ENCODE assay signal across 13 mouse cellular contexts in genomic region chr7:112503917-112504316, GRCm38 (mm10).
DNase-seq lines count a peak whose midpoint lies in the region; ATAC-seq and TF ChIP-seq lines count a peak whose summit lies in the region.
"Had no signal": no experiment of that assay in that cellular context is flagged by ENCODE, and none has a peak within 500 bp of the region (broad histone marks: within the 10 kb centered on the region; RNA-seq: fewer than 3 reads in every experiment).

No protein-coding gene starts in this region.

- no peak overlapping the region for H3K4me2 ChIP-seq in lung, embryonic 15.5 days
- H3K4me2 ChIP-seq in intestine, embryonic 15.5 days (replicated peaks): peak overlapping the region; percentile 29; the same call in 1 of the 2 replicates
- no peak overlapping the region for H3K4me2 ChIP-seq in stomach, embryonic 16.5 days (ENCODE audit: low read depth, low read length)
- no peak overlapping the region for H3K4me2 ChIP-seq in hindbrain, embryonic 13.5 days

- no peak overlapping the region for H3K4me3 ChIP-seq in heart, embryonic 10.5 days
- no peak overlapping the region for H3K4me3 ChIP-seq in heart, adult 2 months
- no peak overlapping the region for H3K4me3 ChIP-seq in lung, embryonic 15.5 days
- H3K4me3 ChIP-seq in intestine, embryonic 15.5 days (replicated peaks): no peak overlapping the region
- no peak overlapping the region for H3K4me3 ChIP-seq in stomach, embryonic 16.5 days (replicated peaks; ENCODE audit: low read length)
- no peak overlapping the region for H3K4me3 ChIP-seq in hindbrain, embryonic 13.5 days

- intact Hi-C loops in heart, adult 2 months (cut with DNase I): no loop called here

- no peaks in the 10 kb centered on the region for H3K27me3 ChIP-seq in heart, embryonic 10.5 days (ENCODE audit: insufficient read depth, poor library complexity, severe bottlenecking)
- H3K27me3 ChIP-seq in heart, adult 2 months (ENCODE audit: control insufficient read depth, insufficient read depth, low read length): no peaks in the 10 kb centered on the region
- no peaks in the 10 kb centered on the region for H3K27me3 ChIP-seq in lung, embryonic 15.5 days
- H3K27me3 ChIP-seq in intestine, embryonic 15.5 days (replicated peaks): no peaks in the 10 kb centered on the region
- no peaks in the 10 kb centered on the region for H3K27me3 ChIP-seq in stomach, embryonic 16.5 days (ENCODE audit: control insufficient read depth, insufficient read depth, low read length)
- no peaks in the 10 kb centered on the region for H3K27me3 ChIP-seq in hindbrain, embryonic 13.5 days

- peaks cover 1% of the 10 kb centered on the region; the same call in 1 of the 2 replicates for H3K79me2 ChIP-seq in heart, adult 2 months (replicated peaks; ENCODE audit: control insufficient read depth, insufficient read depth, low read length)

- H3K36me3 ChIP-seq in heart, embryonic 10.5 days: 0 out of 2 replicates have a peak, but pooled peaks cover 3% of the 10 kb centered on the region
- H3K36me3 ChIP-seq in heart, adult 2 months (ENCODE audit: control insufficient read depth, insufficient read depth, low read length): no peaks in the 10 kb centered on the region
- H3K36me3 ChIP-seq in lung, embryonic 15.5 days: no peaks in the 10 kb centered on the region
- H3K36me3 ChIP-seq in intestine, embryonic 15.5 days: no peaks in the 10 kb centered on the region
- no peaks in the 10 kb centered on the region for H3K36me3 ChIP-seq in stomach, embryonic 16.5 days (ENCODE audit: control insufficient read depth, insufficient read depth, low read length)
- H3K36me3 ChIP-seq in hindbrain, embryonic 13.5 days: no peaks in the 10 kb centered on the region

- TF ChIP-seq POLR2A in heart, adult 2 months (IDR thresholded peaks at IDR 0.05; ENCODE audit: insufficient read depth, low read depth, low read length): no peak

- peaks cover 71% of the 10 kb centered on the region for H3K4me1 ChIP-seq in heart, embryonic 10.5 days
- peaks cover 16% of the 10 kb centered on the region for H3K4me1 ChIP-seq in heart, adult 2 months (ENCODE audit: control insufficient read depth, insufficient read depth, low read length)
- H3K4me1 ChIP-seq in lung, embryonic 15.5 days: peaks cover 48% of the 10 kb centered on the region
- H3K4me1 ChIP-seq in intestine, embryonic 15.5 days (replicated peaks): peaks cover 57% of the 10 kb centered on the region
- H3K4me1 ChIP-seq in stomach, embryonic 16.5 days (ENCODE audit: control insufficient read depth, insufficient read depth, low read length): peaks cover 63% of the 10 kb centered on the region
- H3K4me1 ChIP-seq in hindbrain, embryonic 13.5 days (replicated peaks): peaks cover 35% of the 10 kb centered on the region

- no peak for ATAC-seq in lung, embryonic 15.5 days (ENCODE audit: borderline replicate concordance, extremely low read depth, low FRiP score, low TSS enrichment)
- ATAC-seq in intestine, embryonic 15.5 days: peak; percentile 22
- no peak for ATAC-seq in stomach, embryonic 16.5 days (ENCODE audit: insufficient read depth, low FRiP score)
- no peak for ATAC-seq in hindbrain, embryonic 13.5 days (ENCODE audit: low FRiP score)
- ATAC-seq: midbrain, embryonic 16.5 days had no signal

- TF ChIP-seq CTCF in heart, adult 2 months (IDR thresholded peaks at IDR 0.05): no peak

- no peak overlapping the region for H3K9ac ChIP-seq in heart, adult 2 months (ENCODE audit: low read depth, low read length)
- H3K9ac ChIP-seq in lung, embryonic 15.5 days: no peak overlapping the region
- H3K9ac ChIP-seq in intestine, embryonic 15.5 days: no peak overlapping the region
- H3K9ac ChIP-seq in stomach, embryonic 16.5 days (ENCODE audit: low read length): peak overlapping the region; percentile 67; the same call in 1 of the 2 replicates
- no peak overlapping the region for H3K9ac ChIP-seq in hindbrain, embryonic 13.5 days

- peak overlapping the region; percentile 49 for H3K27ac ChIP-seq in heart, embryonic 10.5 days
- H3K27ac ChIP-seq in heart, adult 2 months: no peak overlapping the region
- peak overlapping the region; percentile 76; the same call in 1 of the 2 replicates for H3K27ac ChIP-seq in lung, embryonic 15.5 days
- H3K27ac ChIP-seq in intestine, embryonic 15.5 days: peak overlapping the region; percentile 93
- peak overlapping the region; percentile 99 for H3K27ac ChIP-seq in stomach, embryonic 16.5 days (ENCODE audit: low read length)
- no peak overlapping the region for H3K27ac ChIP-seq in hindbrain, embryonic 13.5 days

- H3K9me3 ChIP-seq in heart, embryonic 10.5 days: no peaks in the 10 kb centered on the region
- no peaks in the 10 kb centered on the region for H3K9me3 ChIP-seq in lung, embryonic 15.5 days
- H3K9me3 ChIP-seq in intestine, embryonic 15.5 days: no peaks in the 10 kb centered on the region
- H3K9me3 ChIP-seq in stomach, embryonic 16.5 days (replicated peaks; ENCODE audit: control insufficient read depth, low read length): no peaks in the 10 kb centered on the region
- no peaks in the 10 kb centered on the region for H3K9me3 ChIP-seq in hindbrain, embryonic 13.5 days

- DNase-seq in heart, embryonic 10.5 days (ENCODE audit: low spot score): no peak
- no peak for DNase-seq in heart, adult 2 months
- no peak for DNase-seq in lung, postnatal 4 days
- no peak for DNase-seq in spleen, postnatal 10 days (ENCODE audit: low spot score in 2 of 2)
- DNase-seq: cerebellum, adult 11-12 months; heart, postnatal 36 days; kidney, adult 2 months; thymus, postnatal 36 days had no signal

- WGBS in heart, embryonic 10.5 days: 71% methylated on average over 3 of the region's 3 CpGs
- WGBS in heart, adult 2 months: 71% methylated on average over 3 of the region's 3 CpGs
- 61% methylated on average over 3 of the region's 3 CpGs for WGBS in lung, embryonic 15.5 days
- 37% methylated on average over 3 of the region's 3 CpGs for WGBS in intestine, embryonic 15.5 days
- 43% methylated on average over 3 of the region's 3 CpGs for WGBS in stomach, embryonic 16.5 days
- WGBS in hindbrain, embryonic 13.5 days: 86% methylated on average over 3 of the region's 3 CpGs

- no peak for TF ChIP-seq EP300 in heart, adult 2 months (IDR thresholded peaks at IDR 0.05; ENCODE audit: insufficient read depth, low read depth, low read length)

Comparison
In these comparisons a context has a peak if more than half of its experiments do, and no peak if none do; other contexts are left out.
1. H3K27ac ChIP-seq: peak in heart, embryonic 10.5 days (single experiment), lung, embryonic 15.5 days (single experiment), intestine, embryonic 15.5 days (single experiment) and stomach, embryonic 16.5 days (single experiment); none in heart, adult 2 months (single experiment) and hindbrain, embryonic 13.5 days (single experiment).